21 mouse cellular contexts compared by ENCODE assay signal in the genomic region with DNA sequence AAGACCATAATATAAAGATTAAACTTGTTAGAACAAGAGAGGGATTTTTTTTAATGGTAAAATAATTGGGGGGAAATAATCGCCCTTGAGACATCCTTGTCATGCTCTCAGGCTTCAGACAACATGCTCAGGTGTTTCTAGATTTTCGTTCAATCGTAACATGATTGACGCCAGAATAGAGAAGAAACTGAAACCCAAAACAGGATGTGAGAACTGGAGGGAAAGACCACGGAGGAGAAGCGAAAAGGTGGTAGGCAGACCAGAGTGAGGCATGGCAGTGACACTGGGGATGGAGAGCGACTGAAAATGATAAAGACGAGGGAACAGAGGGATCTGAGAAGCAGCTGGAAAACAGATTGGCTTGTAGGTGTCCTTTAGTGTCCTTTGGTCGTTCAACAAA.
DNase-seq lines count a peak whose midpoint lies in the region; ATAC-seq and TF ChIP-seq lines count a peak whose summit lies in the region.
"Had no signal": no experiment of that assay in that cellular context is flagged by ENCODE, and none has a peak within 500 bp of the region (broad histone marks: within the 10 kb centered on the region; RNA-seq: fewer than 3 reads in every experiment).

No protein-coding gene starts in this region.

- no peak; the same call in 1 of the 2 replicates for TF ChIP-seq RAD21 in CH12.LX (IDR thresholded peaks at IDR 0.05; ENCODE audit: low read depth, low read length)

- H3K27ac ChIP-seq in spleen, adult 2 months (ENCODE audit: insufficient read depth, low read length), result peak overlapping the region; percentile 36; the same call in 1 of the 2 replicates
- no peak overlapping the region for H3K27ac ChIP-seq in CH12.LX (ENCODE audit: insufficient read depth, low read depth)
- H3K27ac ChIP-seq in hindbrain, postnatal 0 days, result no peak overlapping the region
- H3K27ac ChIP-seq: gastrocnemius, adult 2 months; hindbrain, embryonic 13.5 days; kidney, embryonic 15.5 days; limb, embryonic 12.5 days; liver, embryonic 12.5 days; stomach, postnatal 0 days had no signal

- 11% methylated on average over 9 of the region's 9 CpGs for WGBS in spleen, adult 2 months
- 71% methylated on average over 9 of the region's 9 CpGs for WGBS in hindbrain, postnatal 0 days

- no peak for TF ChIP-seq POLR2A in spleen, adult 2 months (IDR thresholded peaks at IDR 0.05; ENCODE audit: low read depth, low read length)
- TF ChIP-seq POLR2A in CH12.LX (IDR thresholded peaks at IDR 0.05; ENCODE audit: low read depth, low read length), result no peak

- no peaks in the 10 kb centered on the region for H3K36me3 ChIP-seq in spleen, adult 2 months (ENCODE audit: control insufficient read depth, insufficient read depth, low read length)
- no peaks in the 10 kb centered on the region for H3K36me3 ChIP-seq in CH12.LX (replicated peaks in 1 of 2; ENCODE audit: control insufficient read depth in 1 of 2, insufficient read depth in 1 of 2, low read length in 1 of 2)
- no peaks in the 10 kb centered on the region for H3K36me3 ChIP-seq in hindbrain, postnatal 0 days (ENCODE audit: insufficient read depth, low read length)
- H3K36me3 ChIP-seq: heart, embryonic 12.5 days; hindbrain, embryonic 13.5 days; kidney, embryonic 15.5 days; limb, embryonic 12.5 days; liver, embryonic 12.5 days had no signal

- H3K4me1 ChIP-seq in spleen, adult 2 months (ENCODE audit: control insufficient read depth, insufficient read depth, insufficient read length), result peaks cover 5% of the 10 kb centered on the region; the same call in 1 of the 2 replicates
- peaks cover 5 to 31% of the 10 kb centered on the region in 2 experiments for H3K4me1 ChIP-seq in CH12.LX (ENCODE audit: control insufficient read depth in 1 of 2, insufficient read depth in 2 of 2)
- no peaks in the 10 kb centered on the region for H3K4me1 ChIP-seq in hindbrain, postnatal 0 days (ENCODE audit: insufficient read depth, low read length)
- H3K4me1 ChIP-seq: hindbrain, embryonic 13.5 days; kidney, embryonic 15.5 days; limb, embryonic 12.5 days; liver, embryonic 12.5 days had no signal

- peak; percentile 81 for ATAC-seq in megakaryocyte, adult 5-6 weeks (ENCODE audit: poor library complexity, severe bottlenecking)
- ATAC-seq in hindbrain, postnatal 0 days, result no peak
- ATAC-seq: intestine, embryonic 16.5 days; liver, embryonic 12.5 days had no signal

- peak overlapping the region; percentile 8; the same call in 1 of the 2 replicates for H3K4me3 ChIP-seq in spleen, adult 2 months (ENCODE audit: extremely low read depth, insufficient read depth, insufficient read length)
- H3K4me3 ChIP-seq in CH12.LX (replicated peaks in 1 of 3; ENCODE audit: low read depth in 2 of 3, low read length in 2 of 3, poor library complexity in 1 of 3), result no peak overlapping the region
- H3K4me3 ChIP-seq in hindbrain, postnatal 0 days (ENCODE audit: low read length), result no peak overlapping the region
- H3K4me3 ChIP-seq: gastrocnemius, adult 2 months; heart, embryonic 12.5 days; hindbrain, embryonic 13.5 days; kidney, embryonic 15.5 days; limb, embryonic 12.5 days; liver, embryonic 12.5 days had no signal

- peak; percentile 26 to 80 for DNase-seq in spleen, adult 2 months (ENCODE audit: low read depth in 1 of 2, low spot score in 2 of 2)
- DNase-seq in spleen, postnatal 10 days (ENCODE audit: low spot score in 2 of 2), result no peak
- DNase-seq in CH12.LX (ENCODE audit: extremely low read depth), result peak; percentile 88
- DNase-seq in hindbrain, postnatal 0 days (ENCODE audit: low spot score), result no peak
- DNase-seq in kidney, adult 9 months, result no peak
- DNase-seq in gastrocnemius, adult 18-20 months (ENCODE audit: low spot score), result no peak
- DNase-seq: adrenal gland, adult 2 months; cerebellum, adult 9-10 months; forebrain, postnatal 0 days; gastrocnemius, adult 2 months; heart, postnatal 14 days; kidney, postnatal 4 days; layer of hippocampus, adult 9-11 months had no signal

- TF ChIP-seq EP300 in CH12.LX (IDR thresholded peaks at IDR 0.05; ENCODE audit: low read length), result peak; percentile 99

- H3K27me3 ChIP-seq in spleen, adult 2 months (ENCODE audit: control insufficient read depth, insufficient read depth, low read length), result no peaks in the 10 kb centered on the region
- H3K27me3 ChIP-seq in CH12.LX (replicated peaks), result no peaks in the 10 kb centered on the region
- no peaks in the 10 kb centered on the region for H3K27me3 ChIP-seq in hindbrain, postnatal 0 days (ENCODE audit: insufficient read depth, low read length)
- H3K27me3 ChIP-seq: heart, embryonic 12.5 days; hindbrain, embryonic 13.5 days; kidney, embryonic 15.5 days; limb, embryonic 12.5 days; liver, embryonic 12.5 days had no signal

- dilution Hi-C loops in CH12.LX (cut with MboI; ENCODE audit: extremely low pct_ligation_motif_present, extremely low pct_unique_long_range_greater_than_20kb, low sequenced_read_pairs), result no loop called here

- H3K79me2 ChIP-seq in CH12.LX (replicated peaks; ENCODE audit: control insufficient read depth, extremely low read depth, insufficient read depth, poor library complexity, severe bottlenecking), result no peaks in the 10 kb centered on the region

- peak overlapping the region; percentile 47; the same call in 1 of the 2 replicates for H3K4me2 ChIP-seq in CH12.LX (ENCODE audit: insufficient read depth, low read depth, poor library complexity, severe bottlenecking)
- no peak overlapping the region for H3K4me2 ChIP-seq in hindbrain, postnatal 0 days (ENCODE audit: low read depth, low read length)
- H3K4me2 ChIP-seq: heart, embryonic 12.5 days; hindbrain, embryonic 13.5 days; kidney, embryonic 15.5 days; limb, embryonic 12.5 days; liver, embryonic 12.5 days had no signal

- in situ Hi-C loops in CH12.LX (cut with MboI; ENCODE audit: low pct_ligation_motif_present, low pct_unique_long_range_greater_than_20kb, low sequenced_read_pairs), result no loop called here

- H3K9me3 ChIP-seq in CH12.LX (replicated peaks; ENCODE audit: low read length), result no peaks in the 10 kb centered on the region
- H3K9me3 ChIP-seq in hindbrain, postnatal 0 days (ENCODE audit: low read length), result no peaks in the 10 kb centered on the region
- H3K9me3 ChIP-seq: heart, embryonic 12.5 days; hindbrain, embryonic 13.5 days; kidney, embryonic 15.5 days; limb, embryonic 12.5 days; liver, embryonic 12.5 days had no signal

- H3K9ac ChIP-seq in CH12.LX (ENCODE audit: insufficient read depth, low read depth), result no peak overlapping the region
- H3K9ac ChIP-seq in hindbrain, postnatal 0 days (replicated peaks; ENCODE audit: low read length), result no peak overlapping the region
- H3K9ac ChIP-seq: forebrain, postnatal 0 days; heart, embryonic 12.5 days; hindbrain, embryonic 13.5 days; kidney, embryonic 15.5 days; limb, embryonic 12.5 days; liver, embryonic 12.5 days had no signal

- no peak for TF ChIP-seq CTCF in spleen, adult 2 months (IDR thresholded peaks at IDR 0.05; ENCODE audit: extremely low read depth, insufficient read depth, insufficient read length, insufficient replicate concordance)
- TF ChIP-seq CTCF in CH12.LX (conservative IDR thresholded peaks at IDR 0.05 in 1 of 2, IDR thresholded peaks at IDR 0.05 in 1 of 2; ENCODE audit: low read depth in 2 of 2, low read length in 2 of 2), result no peak
- no peak for TF ChIP-seq CTCF in hindbrain, postnatal 0 days (IDR thresholded peaks at IDR 0.05; ENCODE audit: low read depth)

TF ChIP-seq in CH12.LX, 34 proteins besides CTCF, POLR2A, EP300 and RAD21:
- peak; percentile 61 for TF ChIP-seq RCOR1 (conservative IDR thresholded peaks at IDR 0.05; ENCODE audit: low read depth, low read length)
- peak; percentile 50 for TF ChIP-seq JUN (IDR thresholded peaks at IDR 0.05; ENCODE audit: insufficient read depth, low read depth, low read length)
- 0 out of 2 replicates have a peak, but pooled peaks have one; percentile 32 for TF ChIP-seq MXI1 (IDR thresholded peaks at IDR 0.05; ENCODE audit: low read depth, low read length)
- peak; percentile 87 for TF ChIP-seq MYC (IDR thresholded peaks at IDR 0.05; ENCODE audit: low read depth, low read length)
- TF ChIP-seq IRF4 (IDR thresholded peaks at IDR 0.05; ENCODE audit: low read depth, low read length), result peak; percentile 99
- TF ChIP-seq TCF12 (IDR thresholded peaks at IDR 0.05; ENCODE audit: low read depth, low read length), result peak; percentile 80
- TF ChIP-seq UBTF (IDR thresholded peaks at IDR 0.05; ENCODE audit: low read depth, low read length), result no peak
- TF ChIP-seq ZKSCAN1 (IDR thresholded peaks at IDR 0.05; ENCODE audit: borderline replicate concordance, low read depth, low read length), result no peak
- TF ChIP-seq CHD2 (IDR thresholded peaks at IDR 0.05; ENCODE audit: low read length), result peak; percentile 59; the same call in 1 of the 2 replicates
- peak; percentile 83; the same call in 1 of the 2 replicates for TF ChIP-seq MAX (IDR thresholded peaks at IDR 0.05; ENCODE audit: low read length)
- TF ChIP-seq POLR2AphosphoS2 (IDR thresholded peaks at IDR 0.05; ENCODE audit: low read depth, low read length), result no peak
- TF ChIP-seq MEF2A (IDR thresholded peaks at IDR 0.05; ENCODE audit: borderline replicate concordance, low read depth, low read length), result peak; percentile 82
- TF ChIP-seq MAFK (IDR thresholded peaks at IDR 0.05; ENCODE audit: insufficient replicate concordance, low read length), result no peak
- TF ChIP-seq ZMIZ1 (IDR thresholded peaks at IDR 0.05; ENCODE audit: low read depth, low read length), result no peak
- no peak for TF ChIP-seq E2F4 (IDR thresholded peaks at IDR 0.05; ENCODE audit: insufficient replicate concordance, low read depth, low read length)
- no peak for TF ChIP-seq ZNF384 (IDR thresholded peaks at IDR 0.05; ENCODE audit: low read depth, low read length)
- TF ChIP-seq BHLHE40 (IDR thresholded peaks at IDR 0.05; ENCODE audit: low read depth, low read length), result peak; percentile 75
- peak; percentile 69 for TF ChIP-seq ETS1 (conservative IDR thresholded peaks at IDR 0.05; ENCODE audit: low read depth, low read length)

Comparison
In these comparisons a context has a peak if more than half of its experiments do, and no peak if none do; other contexts are left out.
1. DNase-seq: peak in spleen, adult 2 months (2 of 2) and CH12.LX (single experiment); none in spleen, postnatal 10 days (0 of 2), hindbrain, postnatal 0 days (single experiment), kidney, adult 9 months (single experiment) and gastrocnemius, adult 18-20 months (single experiment).